Mouse (Mus musculus): Measurements from ENCODE around the gene Rnf40. TPM values are rescaled to one million over a fixed set of nuclear protein-coding genes. Genes with fewer than 3 reads are reported as not detected.

Rnf40 gene
- polyA plus RNA-seq, 2 experiments: 42.5 to 51.9 TPM

DNA sequence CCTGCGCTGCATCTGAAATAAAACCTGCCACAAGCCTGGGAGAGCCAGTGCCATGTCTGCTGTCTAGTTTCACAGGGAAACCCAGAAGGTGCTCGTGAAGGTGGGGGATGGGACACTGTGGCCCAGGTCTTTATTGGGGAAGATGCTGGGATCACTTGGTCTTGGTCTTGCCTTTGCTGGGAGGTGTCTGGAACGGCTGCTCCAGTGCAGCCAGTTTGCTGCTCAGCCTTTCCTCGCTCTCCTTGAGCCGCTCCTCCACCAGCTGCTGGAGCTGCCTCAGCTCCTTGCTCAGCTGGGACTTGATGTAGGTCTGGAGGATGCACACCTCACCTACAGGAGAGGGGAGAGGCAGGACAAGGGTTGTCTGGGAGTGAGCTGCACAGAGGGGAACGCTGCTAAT lies 5.3 kb upstream of the Rnf40 start:
- H3K27ac ChIP-seq (replicated peaks; ENCODE audit: low read depth, low read length): no peak overlapping the region
- peaks cover 67% of the 10 kb centered on the region for H3K36me3 ChIP-seq (ENCODE audit: control insufficient read depth, insufficient read depth, low read length)
- no peak for ATAC-seq (ENCODE audit: low FRiP score, low read depth)
- no peaks in the 10 kb centered on the region for H3K9me3 ChIP-seq (ENCODE audit: control insufficient read depth, low read length)
- WGBS: 91% methylated on average over 6 of the region's 6 CpGs
- no peak for TF ChIP-seq POLR2A (IDR thresholded peaks at IDR 0.05; ENCODE audit: borderline replicate concordance, extremely low read depth, insufficient read depth, insufficient read length)
- no peak for DNase-seq (ENCODE audit: low spot score)
- H3K4me3 ChIP-seq (replicated peaks; ENCODE audit: low read length): no peak overlapping the region
- H3K9ac ChIP-seq (ENCODE audit: low read depth, low read length, severe bottlenecking): no peak overlapping the region
- H3K27me3 ChIP-seq (ENCODE audit: control insufficient read depth, insufficient read depth, low read length): no peaks in the 10 kb centered on the region
- H3K4me1 ChIP-seq (ENCODE audit: control insufficient read depth, insufficient read depth, low read length): peaks cover 5% of the 10 kb centered on the region; the same call in 1 of the 2 replicates
- no peak overlapping the region for H3K4me2 ChIP-seq (replicated peaks; ENCODE audit: low read depth, low read length, severe bottlenecking)

DNA sequence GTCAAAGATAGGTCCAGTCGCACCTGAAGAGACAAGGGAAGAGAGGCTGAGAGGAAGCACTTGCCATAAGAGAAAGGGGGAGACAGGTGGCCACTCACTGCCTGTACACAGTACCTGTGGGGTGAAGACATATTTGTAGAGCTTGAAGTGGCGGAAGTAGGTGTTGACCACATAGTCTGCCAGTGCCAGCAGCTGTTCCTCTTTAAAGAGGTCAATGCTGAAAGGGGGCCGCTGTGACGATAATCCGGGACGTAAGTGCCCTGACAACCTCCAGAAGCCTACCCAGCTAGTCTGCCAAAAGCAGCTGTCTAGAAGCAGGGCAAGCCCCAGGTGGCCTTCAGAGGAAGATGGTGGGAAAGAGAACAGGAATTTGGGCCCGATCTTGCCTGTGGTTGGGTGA lies 3.5 kb upstream of the Rnf40 start:
- H3K27ac ChIP-seq (replicated peaks; ENCODE audit: low read depth, low read length): no peak overlapping the region
- WGBS: 77% methylated on average over 7 of the region's 7 CpGs
- H3K9ac ChIP-seq (ENCODE audit: low read depth, low read length, severe bottlenecking): no peak overlapping the region
- TF ChIP-seq POLR2A (IDR thresholded peaks at IDR 0.05; ENCODE audit: borderline replicate concordance, extremely low read depth, insufficient read depth, insufficient read length): no peak
- H3K27me3 ChIP-seq (ENCODE audit: control insufficient read depth, insufficient read depth, low read length): no peaks in the 10 kb centered on the region
- H3K4me2 ChIP-seq (replicated peaks; ENCODE audit: low read depth, low read length, severe bottlenecking): no peak overlapping the region
- no peaks in the 10 kb centered on the region for H3K9me3 ChIP-seq (ENCODE audit: control insufficient read depth, low read length)
- H3K4me3 ChIP-seq (replicated peaks; ENCODE audit: low read length): no peak overlapping the region
- peaks cover 57% of the 10 kb centered on the region for H3K36me3 ChIP-seq (ENCODE audit: control insufficient read depth, insufficient read depth, low read length)
- ATAC-seq (ENCODE audit: low FRiP score, low read depth) (no peak), DNase-seq (ENCODE audit: low spot score) (no peak)
- peaks cover 10% of the 10 kb centered on the region; the same call in 1 of the 2 replicates for H3K4me1 ChIP-seq (ENCODE audit: control insufficient read depth, insufficient read depth, low read length)

DNA sequence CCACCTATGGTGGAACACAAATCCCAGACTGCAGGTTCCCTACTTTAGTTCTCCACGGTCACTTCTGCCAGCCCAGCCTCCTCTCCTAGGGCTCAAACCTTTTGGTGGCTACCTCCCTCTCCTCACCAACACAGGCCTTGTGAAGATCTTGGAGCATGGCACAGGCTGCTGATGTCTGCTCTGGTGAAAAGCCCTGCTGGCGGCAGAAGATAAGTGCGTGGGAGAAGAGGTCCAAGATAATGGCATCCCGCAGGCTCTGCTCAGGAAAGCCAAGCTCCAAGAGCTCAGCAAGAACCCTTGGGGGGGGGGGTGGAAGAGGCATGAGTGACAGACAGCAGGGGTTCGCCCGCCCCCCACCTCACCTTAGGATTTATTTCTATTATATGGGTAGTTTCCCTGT lies 2.4 kb upstream of the Rnf40 start:
- Histone ChIP-seq H3K36me3 (ENCODE audit: control insufficient read depth, insufficient read depth, low read length) (peaks cover 56% of the 10 kb centered on the region), H3K4me2 (replicated peaks; ENCODE audit: low read depth, low read length, severe bottlenecking) (no peak overlapping the region), H3K27ac (replicated peaks; ENCODE audit: low read depth, low read length) (no peak overlapping the region), H3K9me3 (ENCODE audit: control insufficient read depth, low read length) (no peaks in the 10 kb centered on the region), H3K9ac (ENCODE audit: low read depth, low read length, severe bottlenecking) (no peak overlapping the region), H3K4me1 (ENCODE audit: control insufficient read depth, insufficient read depth, low read length) (peaks cover 10% of the 10 kb centered on the region; the same call in 1 of the 2 replicates), H3K27me3 (ENCODE audit: control insufficient read depth, insufficient read depth, low read length) (no peaks in the 10 kb centered on the region), H3K4me3 (replicated peaks; ENCODE audit: low read length) (no peak overlapping the region)
- DNase-seq (ENCODE audit: low spot score): no peak
- no peak for TF ChIP-seq POLR2A (IDR thresholded peaks at IDR 0.05; ENCODE audit: borderline replicate concordance, extremely low read depth, insufficient read depth, insufficient read length)
- 95% methylated on average over 6 of the region's 6 CpGs for WGBS
- ATAC-seq (ENCODE audit: low FRiP score, low read depth): no peak

DNA sequence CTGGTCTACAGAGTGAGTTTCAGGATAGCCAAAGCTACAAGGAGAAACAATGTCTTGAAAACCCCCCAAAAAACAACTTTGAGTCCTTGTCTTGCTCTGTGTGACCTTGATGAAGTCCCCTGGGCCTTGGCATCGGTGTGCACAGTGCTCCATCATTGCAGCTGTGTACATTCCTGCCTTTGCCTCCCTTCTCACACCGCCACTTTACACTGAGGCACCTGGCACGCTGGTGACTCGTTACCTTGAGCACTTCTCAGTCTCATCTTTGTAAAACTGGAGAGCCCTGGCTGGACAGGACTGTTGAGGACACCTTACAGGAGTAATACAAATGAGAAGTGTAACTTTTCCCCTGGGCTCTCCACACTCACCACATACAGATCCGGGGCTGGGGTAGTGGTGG lies 1.4 kb upstream of the Rnf40 start:
- Histone ChIP-seq H3K4me2 (replicated peaks; ENCODE audit: low read depth, low read length, severe bottlenecking) (peak overlapping the region; percentile 67), H3K9me3 (ENCODE audit: control insufficient read depth, low read length) (no peaks in the 10 kb centered on the region), H3K36me3 (ENCODE audit: control insufficient read depth, insufficient read depth, low read length) (peaks cover 56% of the 10 kb centered on the region), H3K27ac (replicated peaks; ENCODE audit: low read depth, low read length) (no peak overlapping the region), H3K27me3 (ENCODE audit: control insufficient read depth, insufficient read depth, low read length) (no peaks in the 10 kb centered on the region), H3K4me3 (replicated peaks; ENCODE audit: low read length) (peak overlapping the region; percentile 91), H3K4me1 (ENCODE audit: control insufficient read depth, insufficient read depth, low read length) (peaks cover 10% of the 10 kb centered on the region; the same call in 1 of the 2 replicates), H3K9ac (ENCODE audit: low read depth, low read length, severe bottlenecking) (peak overlapping the region; percentile 34; the same call in 1 of the 2 replicates)
- ATAC-seq (ENCODE audit: low FRiP score, low read depth): no peak
- no peak for TF ChIP-seq POLR2A (IDR thresholded peaks at IDR 0.05; ENCODE audit: borderline replicate concordance, extremely low read depth, insufficient read depth, insufficient read length)
- WGBS: 68% methylated on average over 5 of the region's 5 CpGs
- no peak for DNase-seq (ENCODE audit: low spot score)

DNA sequence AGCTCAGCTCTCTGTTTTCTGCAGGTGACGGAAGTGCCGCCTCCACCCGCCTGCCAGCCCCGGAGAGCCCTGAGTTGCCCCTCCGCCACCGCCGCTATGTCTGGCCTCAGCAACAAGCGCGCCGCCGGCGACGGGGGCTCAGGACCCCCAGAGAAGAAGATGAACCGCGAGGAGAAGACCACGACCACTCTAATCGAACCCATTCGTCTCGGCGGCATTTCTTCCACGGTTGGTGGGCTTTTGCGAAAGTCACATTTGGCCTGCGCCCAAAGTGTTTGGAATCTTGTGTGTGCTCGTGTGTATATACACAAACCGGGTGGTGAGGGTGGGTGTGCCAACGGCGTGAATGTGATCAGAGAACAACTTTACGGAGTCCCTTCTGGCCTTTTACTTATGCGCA lies 334 bp downstream of the Rnf40 start:
- Histone ChIP-seq H3K4me2 (replicated peaks; ENCODE audit: low read depth, low read length, severe bottlenecking) (peak overlapping the region; percentile 66), H3K36me3 (ENCODE audit: control insufficient read depth, insufficient read depth, low read length) (peaks cover 56% of the 10 kb centered on the region), H3K4me1 (ENCODE audit: control insufficient read depth, insufficient read depth, low read length) (peaks cover 10% of the 10 kb centered on the region; the same call in 1 of the 2 replicates), H3K9ac (ENCODE audit: low read depth, low read length, severe bottlenecking) (peak overlapping the region; percentile 75), H3K27me3 (ENCODE audit: control insufficient read depth, insufficient read depth, low read length) (no peaks in the 10 kb centered on the region), H3K9me3 (ENCODE audit: control insufficient read depth, low read length) (no peaks in the 10 kb centered on the region), H3K27ac (replicated peaks; ENCODE audit: low read depth, low read length) (no peak overlapping the region), H3K4me3 (replicated peaks; ENCODE audit: low read length) (peak overlapping the region; percentile 91)
- 7% methylated on average over 22 of the region's 29 CpGs for WGBS
- TF ChIP-seq POLR2A (IDR thresholded peaks at IDR 0.05; ENCODE audit: borderline replicate concordance, extremely low read depth, insufficient read depth, insufficient read length): no peak
- ATAC-seq (ENCODE audit: low FRiP score, low read depth): no peak
- no peak for DNase-seq (ENCODE audit: low spot score)

DNA sequence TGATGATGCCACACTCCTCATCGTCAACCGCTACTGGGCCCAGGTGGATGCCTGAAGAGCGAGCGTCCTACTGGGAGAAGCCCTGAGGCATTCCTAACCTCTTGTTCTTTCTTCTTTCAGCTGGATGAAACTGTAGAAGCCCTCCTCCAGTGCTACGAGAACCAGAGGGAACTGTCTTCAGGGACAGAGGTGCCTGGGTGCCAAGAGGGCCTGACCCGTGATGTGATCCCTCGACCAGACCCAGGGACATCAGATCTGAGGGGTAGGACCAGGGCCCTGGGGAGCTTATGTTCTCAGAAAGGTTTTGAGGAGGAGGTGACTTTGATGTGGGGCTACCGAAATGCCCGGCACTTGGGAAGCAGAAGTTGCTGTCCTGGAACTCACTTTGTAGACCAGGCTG lies 1.1 kb downstream of the Rnf40 start:
- H3K27ac ChIP-seq (replicated peaks; ENCODE audit: low read depth, low read length): no peak overlapping the region
- no peak for ATAC-seq (ENCODE audit: low FRiP score, low read depth)
- H3K4me1 ChIP-seq (ENCODE audit: control insufficient read depth, insufficient read depth, low read length): peaks cover 10% of the 10 kb centered on the region; the same call in 1 of the 2 replicates
- no peaks in the 10 kb centered on the region for H3K9me3 ChIP-seq (ENCODE audit: control insufficient read depth, low read length)
- DNase-seq (ENCODE audit: low spot score): no peak
- H3K9ac ChIP-seq (ENCODE audit: low read depth, low read length, severe bottlenecking): no peak overlapping the region
- no peaks in the 10 kb centered on the region for H3K27me3 ChIP-seq (ENCODE audit: control insufficient read depth, insufficient read depth, low read length)
- WGBS: 91% methylated on average over 9 of the region's 9 CpGs
- peak overlapping the region; percentile 91 for H3K4me3 ChIP-seq (replicated peaks; ENCODE audit: low read length)
- H3K4me2 ChIP-seq (replicated peaks; ENCODE audit: low read depth, low read length, severe bottlenecking): peak overlapping the region; percentile 66
- H3K36me3 ChIP-seq (ENCODE audit: control insufficient read depth, insufficient read depth, low read length): peaks cover 56% of the 10 kb centered on the region
- no peak for TF ChIP-seq POLR2A (IDR thresholded peaks at IDR 0.05; ENCODE audit: borderline replicate concordance, extremely low read depth, insufficient read depth, insufficient read length)
